Comparison of ENCODE assay signal across 8 mouse cellular contexts in the genomic region with DNA sequence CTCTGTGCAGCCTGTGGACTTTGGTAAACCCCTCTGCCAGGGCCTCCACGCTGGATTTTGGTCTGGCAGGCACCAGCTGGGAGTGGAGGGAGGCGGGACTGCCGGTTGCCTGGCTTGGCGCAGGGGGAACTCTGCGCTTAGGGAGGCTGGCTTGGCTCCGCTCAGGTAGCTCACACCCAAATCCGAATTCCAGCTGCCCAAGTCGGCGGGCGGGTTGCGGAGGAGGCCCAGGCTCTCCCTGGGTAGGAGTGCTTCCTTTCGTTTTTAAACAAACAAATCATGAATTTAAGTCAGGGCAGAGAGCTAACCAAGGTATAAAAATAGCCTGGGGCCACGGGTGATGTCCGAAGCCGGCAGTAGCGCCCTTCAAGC. TPM values are rescaled to one million over a fixed set of nuclear protein-coding genes. Genes with fewer than 3 reads are reported as not detected.
DNase-seq lines count a peak whose midpoint lies in the region; ATAC-seq and TF ChIP-seq lines count a peak whose summit lies in the region.

A gene (plus strand): TSS at position 335 of the 372 bp plus-strand sequence.

- H3K9ac ChIP-seq in forebrain, postnatal 0 days = peak within 1 kb of the TSS; percentile 72
- H3K9ac ChIP-seq in hindbrain, embryonic 13.5 days = peak within 1 kb of the TSS; percentile 91
- peak within 1 kb of the TSS; percentile 88 for H3K9ac ChIP-seq in midbrain, embryonic 12.5 days (replicated peaks)

- H3K27ac ChIP-seq in forebrain, postnatal 0 days (ENCODE audit: low read depth, low read length) = peak within 1 kb of the TSS; percentile 67
- peak within 1 kb of the TSS; percentile 90 for H3K27ac ChIP-seq in hindbrain, embryonic 13.5 days
- H3K27ac ChIP-seq in limb, embryonic 10.5 days = peak within 1 kb of the TSS; percentile 97
- H3K27ac ChIP-seq in midbrain, embryonic 12.5 days (replicated peaks) = peak within 1 kb of the TSS; percentile 94

- no peak for TF ChIP-seq CTCF in forebrain, postnatal 0 days (IDR thresholded peaks at IDR 0.05; ENCODE audit: low read depth)

- peak within 1 kb of the TSS; percentile 96 for H3K4me2 ChIP-seq in forebrain, postnatal 0 days (ENCODE audit: low read depth)
- peak within 1 kb of the TSS; percentile 91 for H3K4me2 ChIP-seq in hindbrain, embryonic 13.5 days
- H3K4me2 ChIP-seq in midbrain, embryonic 12.5 days (replicated peaks) = peak within 1 kb of the TSS; percentile 89

- peak within 1 kb of the TSS; percentile 83 for H3K4me3 ChIP-seq in forebrain, postnatal 0 days (ENCODE audit: low read depth, low read length)
- peak within 1 kb of the TSS; percentile 78 for H3K4me3 ChIP-seq in hindbrain, embryonic 13.5 days
- peak within 1 kb of the TSS; percentile 89 for H3K4me3 ChIP-seq in limb, embryonic 10.5 days
- H3K4me3 ChIP-seq in midbrain, embryonic 12.5 days = peak within 1 kb of the TSS; percentile 92

- WGBS in forebrain, postnatal 0 days = 7% methylated on average over 16 of the region's 16 CpGs
- 5% methylated on average over 16 of the region's 16 CpGs for WGBS in hindbrain, embryonic 13.5 days
- WGBS in limb, embryonic 10.5 days = 3% methylated on average over 16 of the region's 16 CpGs
- 2% methylated on average over 16 of the region's 16 CpGs for WGBS in midbrain, embryonic 12.5 days

- peaks cover 7% of the 10 kb centered on the region; the same call in 1 of the 2 replicates for H3K4me1 ChIP-seq in forebrain, postnatal 0 days (ENCODE audit: insufficient read depth)
- H3K4me1 ChIP-seq in hindbrain, embryonic 13.5 days (replicated peaks) = peaks cover 63% of the 10 kb centered on the region
- H3K4me1 ChIP-seq in limb, embryonic 10.5 days = peaks cover 66% of the 10 kb centered on the region
- peaks cover 46% of the 10 kb centered on the region for H3K4me1 ChIP-seq in midbrain, embryonic 12.5 days

- no peaks in the 10 kb centered on the region for H3K27me3 ChIP-seq in forebrain, postnatal 0 days (ENCODE audit: insufficient read depth, low read length)
- 0 out of 2 replicates have a peak, but pooled peaks cover 3% of the 10 kb centered on the region for H3K27me3 ChIP-seq in hindbrain, embryonic 13.5 days
- no peaks in the 10 kb centered on the region for H3K27me3 ChIP-seq in limb, embryonic 10.5 days (ENCODE audit: low read depth, poor library complexity, severe bottlenecking)
- peaks cover 39% of the 10 kb centered on the region for H3K27me3 ChIP-seq in midbrain, embryonic 12.5 days

- ATAC-seq in forebrain, postnatal 0 days = no peak
- no peak for ATAC-seq in hindbrain, embryonic 13.5 days (ENCODE audit: low FRiP score)
- ATAC-seq in midbrain, embryonic 12.5 days (ENCODE audit: low FRiP score, low read depth) = no peak

- no peaks in the 10 kb centered on the region for H3K36me3 ChIP-seq in forebrain, postnatal 0 days (ENCODE audit: insufficient read depth)
- no peaks in the 10 kb centered on the region for H3K36me3 ChIP-seq in hindbrain, embryonic 13.5 days
- H3K36me3 ChIP-seq in limb, embryonic 10.5 days = no peaks in the 10 kb centered on the region
- no peaks in the 10 kb centered on the region for H3K36me3 ChIP-seq in midbrain, embryonic 12.5 days

- H3K9me3 ChIP-seq in forebrain, postnatal 0 days (ENCODE audit: low read length) = no peaks in the 10 kb centered on the region
- no peaks in the 10 kb centered on the region for H3K9me3 ChIP-seq in hindbrain, embryonic 13.5 days
- H3K9me3 ChIP-seq in limb, embryonic 10.5 days (replicated peaks) = no peaks in the 10 kb centered on the region
- no peaks in the 10 kb centered on the region for H3K9me3 ChIP-seq in midbrain, embryonic 12.5 days

- peak; percentile 20 for DNase-seq in cerebellum, adult 11 months
- DNase-seq in cerebellum, postnatal 14 days = no peak
- peak; percentile 78 for DNase-seq in adrenal gland, postnatal 10 days
- no peak for DNase-seq in forebrain, postnatal 0 days
- DNase-seq in limb, embryonic 10.5 days (ENCODE audit: low spot score) = peak; percentile 73
- DNase-seq in urinary bladder, postnatal 14 days (ENCODE audit: low spot score) = peak; percentile 83

RNA-seq across cellular contexts. Expression of the gene that starts here (rescaled TPM):
- total RNA-seq in adrenal gland, postnatal 10 days (2021) = 10 to 100 TPM; 49.3 to 75.6 TPM
- 9.4 and 19.3 TPM in 2 replicates for total RNA-seq in forebrain, postnatal 0 days (2014; rRNA removed)
- 1.7 and 2.1 TPM in 2 replicates for polyA plus RNA-seq in forebrain, postnatal 0 days (2015; fragmentation: Nextera tagmentation; extraction: Ambion mirVana)
- 4.6 and 4.7 TPM in 2 replicates for polyA plus RNA-seq in hindbrain, embryonic 13.5 days (2015; fragmentation: Nextera tagmentation; extraction: Ambion mirVana)
- polyA plus RNA-seq in limb, embryonic 10.5 days (2016; fragmentation: Nextera tagmentation; extraction: Ambion mirVana) = 8.7 and 10.9 TPM in 2 replicates
- 8.3 and 9.5 TPM in 2 replicates for polyA plus RNA-seq in midbrain, embryonic 12.5 days (2016; fragmentation: Nextera tagmentation; extraction: Ambion mirVana)

Comparison
In these comparisons a context has a peak if more than half of its experiments do, and no peak if none do; other contexts are left out.
1. DNase-seq: peak in cerebellum, adult 11 months (single experiment), adrenal gland, postnatal 10 days (single experiment), limb, embryonic 10.5 days (single experiment) and urinary bladder, postnatal 14 days (single experiment); none in cerebellum, postnatal 14 days (0 of 2) and forebrain, postnatal 0 days (single experiment).
2. Peak in every context shown above with its lines, with median percentiles within 50 percentile points of each other: H3K27ac ChIP-seq, H3K4me2 ChIP-seq, H3K4me3 ChIP-seq and H3K9ac ChIP-seq.